In genomic region chr7:143254901-143255300, GRCm38 (mm10) we compare ENCODE assay signal across 17 mouse cellular contexts.
"Had no signal": no experiment of that assay in that cellular context is flagged by ENCODE, and none has a peak within 500 bp of the region (broad histone marks: within the 10 kb centered on the region; RNA-seq: fewer than 3 reads in every experiment).

No protein-coding gene starts in this region.

- H3K9ac ChIP-seq: lung, embryonic 15.5 days; midbrain, embryonic 13.5 days; midbrain, embryonic 15.5 days; neural tube, embryonic 12.5 days had no signal

- DNase-seq: lung, adult 2 months; lung, postnatal 14 days; lung, postnatal 36 days; right cerebral cortex, postnatal 25 days; right cerebral cortex, postnatal 4 days; spleen, adult 18-20 months; thymus, adult 18-20 months; thymus, postnatal 14 days; thymus, postnatal 36 days had no signal

- H3K4me2 ChIP-seq: lung, embryonic 15.5 days; midbrain, embryonic 11.5 days; midbrain, embryonic 13.5 days; midbrain, embryonic 15.5 days; neural tube, embryonic 12.5 days had no signal

- ATAC-seq: lung, postnatal 0 days; midbrain, embryonic 13.5 days; midbrain, embryonic 15.5 days had no signal

- H3K4me1 ChIP-seq: lung, embryonic 15.5 days; megakaryocyte, embryonic 14.5 days; midbrain, embryonic 15.5 days; neural tube, embryonic 12.5 days had no signal

- H3K4me3 ChIP-seq: lung, embryonic 15.5 days; megakaryocyte, embryonic 14.5 days; midbrain, embryonic 13.5 days; midbrain, embryonic 15.5 days; neural tube, embryonic 12.5 days had no signal

- H3K27ac ChIP-seq: lung, embryonic 15.5 days; macrophage; midbrain, embryonic 13.5 days; midbrain, embryonic 15.5 days; neural tube, embryonic 12.5 days had no signal

- H3K27me3 ChIP-seq: lung, embryonic 15.5 days; midbrain, embryonic 13.5 days; midbrain, embryonic 15.5 days; neural tube, embryonic 12.5 days had no signal
